Mouse (Mus musculus): ENCODE measurements around the gene Adam21.

DNA sequence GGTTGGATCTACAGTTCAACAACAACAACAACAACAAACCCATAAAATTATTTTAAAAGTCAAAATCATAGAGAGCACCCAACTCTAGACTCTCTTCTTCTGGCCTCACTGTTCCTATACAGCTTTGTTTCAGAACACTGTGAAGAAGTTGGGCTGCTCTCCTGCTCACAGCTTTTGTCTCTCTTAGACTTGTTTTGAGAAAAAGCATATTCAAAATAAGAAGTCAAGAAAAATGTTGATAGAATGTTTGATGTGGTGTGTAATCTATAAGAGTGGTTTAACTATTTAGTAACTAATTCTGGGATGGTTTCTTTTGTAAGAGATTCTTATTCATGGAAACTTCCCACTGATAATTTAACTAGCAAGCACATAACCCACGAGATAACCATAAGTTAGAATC lies at the start of gene Adam21:
- TF ChIP-seq CTCF (IDR thresholded peaks at IDR 0.05; ENCODE audit: control insufficient read depth, insufficient read depth, insufficient replicate concordance, low read depth, low read length) (no peak), POLR2A (IDR thresholded peaks at IDR 0.05; ENCODE audit: control insufficient read depth, low read depth, low read length) (no peak)

Data from testis, adult 2 months (tissue).